Mouse (Mus musculus) embryonic facial prominence, embryonic 13.5 days (tissue): Measurements from ENCODE around the gene Gm10322. TPM values are rescaled to one million over a fixed set of nuclear protein-coding genes. Genes with fewer than 3 reads are reported as not detected.

Source experiments
- ATAC-seq: fragments of 200-750 bp; cut with Nextera tagmentation; 2 replicates; pipeline ENCODE4 v1.8.0; 2017; ENCODE audit warnings: low read depth; ENCODE audit not compliant: insufficient number of reproducible peaks, insufficient read depth, low FRiP score, low TSS enrichment
- H3K27ac ChIP-seq: fragments of 300-500 bp; sonication (generic); 2 replicates; pipeline ENCODE4 v1.5.1; 2015; ENCODE audit warnings: moderate library complexity, mild to moderate bottlenecking, inconsistent platforms
- H3K27me3 ChIP-seq: fragments of 300-500 bp; sonication (generic); 2 replicates; pipeline ENCODE4 v1.6.1; 2015; ENCODE audit warnings: mild to moderate bottlenecking, inconsistent platforms
- H3K36me3 ChIP-seq: fragments of 300-500 bp; sonication (generic); 2 replicates; pipeline ENCODE4 v1.6.1; 2015; ENCODE audit warnings: mild to moderate bottlenecking, inconsistent platforms
- H3K4me1 ChIP-seq: fragments of 300-500 bp; sonication (generic); 2 replicates; pipeline ENCODE4 v1.6.1; 2015; ENCODE audit warnings: inconsistent platforms
- H3K4me2 ChIP-seq: fragments of 300-500 bp; sonication (generic); 2 replicates; pipeline ENCODE4 v1.6.1; 2015; ENCODE audit warnings: moderate library complexity, mild to moderate bottlenecking, inconsistent platforms
- H3K4me3 ChIP-seq: fragments of 300-500 bp; sonication (generic); 2 replicates; pipeline ENCODE4 v1.5.1; 2015; ENCODE audit warnings: mild to moderate bottlenecking, inconsistent platforms
- H3K9ac ChIP-seq: fragments of 300-500 bp; sonication (generic); 2 replicates; pipeline ENCODE4 v1.6.1; 2015; ENCODE audit warnings: mild to moderate bottlenecking, inconsistent platforms
- H3K9me3 ChIP-seq: fragments of 300-500 bp; sonication (generic); 2 replicates; pipeline ENCODE4 v1.6.1; 2016; ENCODE audit warnings: inconsistent platforms
- WGBS: fragments of 180-500 bp; shearing (Covaris S2); methylation state at CpG from one replicate; pipeline ENCODE4 v1.1.7; 2015; ENCODE audit warnings: mixed read lengths; 5-methylcytosine and 5-hydroxymethylcytosine counted together
- polyA plus RNA-seq: library from polyadenylated mRNA; unstranded; fragments of >200 nt; fragmentation: Nextera tagmentation; extraction: Ambion mirVana; gene quantifications from 2 replicates; pipeline ENCODE4 v1.2.1, GENCODE M21; 2015

Gene Gm10322
- polyA plus RNA-seq, 1 experiment from 2014 or later = not detected

GRCm38 (mm10) chr10:59636751-59637533 is 21.1 kb downstream of the Gm10322 start:
- peak overlapping the region; percentile 16 for H3K4me3 ChIP-seq

GRCm38 (mm10) chr10:59637596-59638124 is 21.8 kb downstream of the Gm10322 start:
- Histone ChIP-seq H3K4me1 (peaks cover 20% of the 10 kb centered on the region), H3K9me3 (no peaks in the 10 kb centered on the region), H3K4me3 (no peak overlapping the region; the same call in 1 of the 2 replicates), H3K9ac (0 out of 2 replicates have a peak overlapping the region, but pooled peaks have one; percentile 41), H3K36me3 (no peaks in the 10 kb centered on the region), H3K4me2 (peak overlapping the region; percentile 46), H3K27ac (peak overlapping the region; percentile 77), H3K27me3 (no peaks in the 10 kb centered on the region)
- WGBS = 38% methylated on average over 7 of the region's 7 CpGs
- ATAC-seq = no peak

More at GRCm38 (mm10) chr10:59636751-59637533, 21.1 kb downstream of the Gm10322 start:
- no peaks in the 10 kb centered on the region for H3K36me3 ChIP-seq
- ATAC-seq = no peak
- peaks cover 20% of the 10 kb centered on the region for H3K4me1 ChIP-seq
- peak overlapping the region; percentile 41; the same call in 1 of the 2 replicates for H3K9ac ChIP-seq
- peak overlapping the region; percentile 46 for H3K4me2 ChIP-seq
- 51% methylated on average over 16 of the region's 16 CpGs for WGBS
- H3K27me3 ChIP-seq = no peaks in the 10 kb centered on the region
- H3K9me3 ChIP-seq = no peaks in the 10 kb centered on the region
- H3K27ac ChIP-seq = peak overlapping the region; percentile 77

DNA sequence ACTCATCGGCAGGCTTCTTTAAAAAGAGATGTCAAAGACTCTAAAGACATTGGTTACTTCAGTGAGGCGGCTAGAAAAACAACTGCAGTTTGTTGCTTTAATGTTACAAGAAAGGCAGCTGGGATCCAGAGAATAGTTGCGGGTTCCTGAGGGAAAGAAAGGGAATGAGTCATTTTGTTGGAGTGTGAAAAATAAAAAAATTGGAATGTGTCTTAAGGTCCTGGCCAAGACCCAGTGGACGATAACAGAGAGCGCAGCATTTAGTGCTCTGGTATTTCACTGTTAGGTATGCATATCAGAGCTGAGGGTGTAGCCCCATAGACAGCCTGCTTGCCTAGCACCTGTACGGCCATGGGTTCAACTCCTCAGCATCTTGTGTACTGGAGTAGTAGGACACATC is 22.7 kb downstream of the Gm10322 start:
- no peak for ATAC-seq

GRCm38 (mm10) chr10:59642659-59643377 is 27.0 kb downstream of the Gm10322 start:
- no peaks in the 10 kb centered on the region for H3K36me3 ChIP-seq
- ATAC-seq = no peak
- 71% methylated on average over 8 of the region's 8 CpGs for WGBS

More for the DNA sequence above, 22.7 kb downstream of the Gm10322 start:
- Histone ChIP-seq H3K4me2 (no peak overlapping the region), H3K9me3 (no peaks in the 10 kb centered on the region), H3K9ac (no peak overlapping the region), H3K4me3 (no peak overlapping the region), H3K4me1 (peaks cover 20% of the 10 kb centered on the region), H3K36me3 (no peaks in the 10 kb centered on the region), H3K27ac (peak overlapping the region; percentile 77; the same call in 1 of the 2 replicates), H3K27me3 (no peaks in the 10 kb centered on the region)
- WGBS = 85% methylated on average over 6 of the region's 6 CpGs

DNA sequence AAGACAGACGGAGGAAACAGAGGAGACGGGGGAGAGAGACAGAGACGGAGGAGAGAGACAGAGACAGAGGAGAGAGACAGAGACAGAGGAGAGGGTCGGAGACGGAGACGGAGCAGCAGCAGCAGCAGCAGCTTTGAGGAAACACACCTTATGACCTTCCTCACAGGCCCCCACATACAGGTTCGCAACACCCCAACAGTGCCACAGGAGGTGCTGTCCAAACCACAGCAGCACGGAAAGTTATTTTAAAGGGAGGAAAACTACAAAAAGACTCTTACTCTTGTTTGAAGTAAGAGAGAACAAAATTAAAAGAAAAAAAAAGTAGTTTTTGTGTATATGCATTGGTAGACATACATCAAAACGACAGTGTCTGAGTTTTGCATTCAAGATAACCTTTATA is 27.8 kb downstream of the Gm10322 start:
- no peak for ATAC-seq
- no peak overlapping the region for H3K4me2 ChIP-seq
- H3K27ac ChIP-seq = no peak overlapping the region
- WGBS = 80% methylated on average over 9 of the region's 9 CpGs
- no peaks in the 10 kb centered on the region for H3K36me3 ChIP-seq
- no peaks in the 10 kb centered on the region for H3K27me3 ChIP-seq
- no peak overlapping the region for H3K9ac ChIP-seq
- no peak overlapping the region for H3K4me3 ChIP-seq
- peaks cover under 1% of the 10 kb centered on the region; the same call in 1 of the 2 replicates for H3K4me1 ChIP-seq
- H3K9me3 ChIP-seq = no peaks in the 10 kb centered on the region

More at GRCm38 (mm10) chr10:59642659-59643377, 27.0 kb downstream of the Gm10322 start:
- Histone ChIP-seq H3K27ac (no peak overlapping the region), H3K4me1 (peaks cover 9% of the 10 kb centered on the region), H3K9me3 (no peaks in the 10 kb centered on the region), H3K9ac (no peak overlapping the region), H3K4me3 (no peak overlapping the region), H3K4me2 (no peak overlapping the region), H3K27me3 (no peaks in the 10 kb centered on the region)

DNA sequence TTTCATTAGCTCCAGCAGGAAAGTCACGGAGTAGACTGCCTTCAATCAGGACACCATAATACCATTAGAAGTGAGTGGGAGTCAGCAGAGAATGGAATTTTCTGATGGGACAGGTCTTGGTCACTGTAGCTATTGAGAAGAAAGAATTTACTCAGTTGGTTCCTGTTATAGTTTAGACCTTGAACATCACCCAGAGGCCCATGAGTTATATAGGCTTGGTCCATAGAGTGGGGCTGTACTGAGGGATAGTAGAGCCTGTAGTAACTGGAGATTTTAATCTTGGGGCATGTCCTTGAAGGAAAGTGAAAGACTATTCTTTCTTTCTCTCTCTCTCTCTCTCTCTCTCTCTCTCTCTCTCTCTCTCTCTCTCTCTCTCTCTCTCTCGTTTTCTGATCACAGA is 28.8 kb downstream of the Gm10322 start:
- 55% methylated on average over 2 of the region's 2 CpGs for WGBS
- no peak overlapping the region for H3K4me3 ChIP-seq
- H3K9me3 ChIP-seq = no peaks in the 10 kb centered on the region
- no peaks in the 10 kb centered on the region for H3K36me3 ChIP-seq
- no peak overlapping the region for H3K27ac ChIP-seq
- no peak overlapping the region for H3K9ac ChIP-seq
- no peak for ATAC-seq
- no peaks in the 10 kb centered on the region for H3K4me1 ChIP-seq
- no peaks in the 10 kb centered on the region for H3K27me3 ChIP-seq
- no peak overlapping the region for H3K4me2 ChIP-seq

DNA sequence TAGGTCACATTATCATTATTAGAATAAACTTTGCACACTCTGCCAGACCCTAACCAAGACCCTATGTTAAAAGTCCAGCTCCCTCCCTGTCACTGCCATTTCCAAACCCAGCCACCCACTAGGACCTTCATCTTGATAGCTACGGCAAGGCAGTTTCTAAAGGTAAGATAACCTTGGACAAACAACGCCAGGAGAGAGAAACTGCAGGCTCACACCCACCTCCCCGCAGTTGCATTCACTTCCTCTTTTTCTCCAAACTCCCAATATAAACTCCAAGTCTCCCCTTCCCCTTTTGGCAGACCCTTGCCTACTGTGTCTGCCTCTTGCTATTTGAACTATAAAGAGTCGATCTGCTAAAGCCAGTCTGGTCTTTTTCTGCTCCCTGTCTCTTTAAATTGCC is 29.3 kb downstream of the Gm10322 start:
- no peaks in the 10 kb centered on the region for H3K9me3 ChIP-seq
- no peak overlapping the region for H3K9ac ChIP-seq
- 79% methylated on average over 4 of the region's 4 CpGs for WGBS
- no peak overlapping the region for H3K4me2 ChIP-seq
- no peak for ATAC-seq
- H3K36me3 ChIP-seq = no peaks in the 10 kb centered on the region
- H3K27me3 ChIP-seq = no peaks in the 10 kb centered on the region
- no peak overlapping the region for H3K4me3 ChIP-seq
- H3K27ac ChIP-seq = no peak overlapping the region
- H3K4me1 ChIP-seq = no peaks in the 10 kb centered on the region

- Histone ChIP-seq H3K9ac (no peak overlapping the region), H3K4me1 (no peaks in the 10 kb centered on the region), H3K27me3 (no peaks in the 10 kb centered on the region), H3K27ac (no peak overlapping the region), H3K4me2 (no peak overlapping the region), H3K9me3 (no peaks in the 10 kb centered on the region), H3K36me3 (no peaks in the 10 kb centered on the region), H3K4me3 (no peak overlapping the region)
- 80% methylated on average over 5 of the region's 5 CpGs for WGBS
- no peak for ATAC-seq
Measured at GRCm38 (mm10) chr10:59646821-59647378, 31.0 kb downstream of the Gm10322 start.

DNA sequence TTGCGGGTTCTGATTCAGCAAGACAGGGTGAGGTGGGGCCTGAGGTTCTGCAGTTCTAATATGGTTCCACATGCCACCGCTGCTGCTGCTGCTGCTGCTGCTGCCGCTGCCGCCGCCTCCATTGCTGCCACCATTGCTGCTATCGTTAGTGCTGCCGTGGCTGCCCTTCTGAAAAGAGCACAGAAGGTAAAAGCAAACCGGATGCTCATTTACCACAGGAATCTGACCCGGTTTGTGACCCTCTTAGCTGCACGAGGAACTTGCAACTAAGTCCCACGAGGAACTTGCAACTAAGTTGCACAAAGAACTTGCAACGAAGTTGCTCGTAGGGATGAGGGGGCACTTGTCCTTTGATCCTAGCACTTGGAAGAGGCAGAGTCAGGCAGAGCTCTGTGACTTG is 40.9 kb downstream of the Gm10322 start:
- no peaks in the 10 kb centered on the region for H3K36me3 ChIP-seq
- WGBS = 77% methylated on average over 13 of the region's 13 CpGs
- H3K27ac ChIP-seq = no peak overlapping the region
- no peak for ATAC-seq
- H3K4me3 ChIP-seq = no peak overlapping the region
- no peak overlapping the region for H3K4me2 ChIP-seq
- peaks cover 8% of the 10 kb centered on the region; the same call in 1 of the 2 replicates for H3K9me3 ChIP-seq
- H3K9ac ChIP-seq = no peak overlapping the region
- no peaks in the 10 kb centered on the region for H3K27me3 ChIP-seq
- no peaks in the 10 kb centered on the region for H3K4me1 ChIP-seq

GRCm38 (mm10) chr10:59664765-59665164 is 48.9 kb downstream of the Gm10322 start:
- no peak overlapping the region for H3K4me2 ChIP-seq
- peaks cover 8% of the 10 kb centered on the region; the same call in 1 of the 2 replicates for H3K9me3 ChIP-seq
- no peaks in the 10 kb centered on the region for H3K36me3 ChIP-seq
- peaks cover 20% of the 10 kb centered on the region for H3K4me1 ChIP-seq
- ATAC-seq = no peak
- no peak overlapping the region for H3K9ac ChIP-seq
- H3K27ac ChIP-seq = no peak overlapping the region
- H3K4me3 ChIP-seq = no peak overlapping the region
- 72% methylated on average over 2 of the region's 2 CpGs for WGBS
- no peaks in the 10 kb centered on the region for H3K27me3 ChIP-seq

- Histone ChIP-seq H3K4me1 (peaks cover 20% of the 10 kb centered on the region), H3K4me3 (no peak overlapping the region), H3K27me3 (no peaks in the 10 kb centered on the region), H3K4me2 (no peak overlapping the region), H3K9ac (no peak overlapping the region), H3K9me3 (0 out of 2 replicates have a peak, but pooled peaks cover 1% of the 10 kb centered on the region), H3K27ac (no peak overlapping the region), H3K36me3 (no peaks in the 10 kb centered on the region)
- WGBS = 64% methylated on average over 13 of the region's 13 CpGs
- ATAC-seq = no peak
Measured at GRCm38 (mm10) chr10:59665503-59666291, 49.8 kb downstream of the Gm10322 start.
